ENCODE assay signal across 8 mouse cellular contexts in the genomic region with DNA sequence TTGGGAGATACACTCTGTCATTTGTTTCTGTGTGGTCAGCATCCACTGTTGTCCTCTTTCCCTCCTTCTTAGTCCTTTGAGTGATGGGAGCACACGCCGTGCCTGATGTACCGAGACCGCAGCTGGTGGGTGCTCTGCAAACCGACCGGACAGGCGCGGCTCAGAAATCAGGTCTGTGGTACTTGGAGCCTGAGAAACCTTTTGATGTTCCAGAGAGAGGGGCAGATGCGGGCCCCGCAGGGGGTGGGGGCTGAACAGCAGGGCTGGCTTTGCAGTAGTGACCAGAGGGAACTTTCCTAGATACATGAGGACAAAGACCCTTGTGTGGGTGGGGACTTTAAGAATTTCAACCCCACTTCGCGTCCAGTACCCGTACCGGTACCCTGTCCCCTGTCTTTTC. TPM values are rescaled to one million over a fixed set of nuclear protein-coding genes. Genes with fewer than 3 reads are reported as not detected.
DNase-seq lines count a peak whose midpoint lies in the region; ATAC-seq lines count a peak whose summit lies in the region.

No protein-coding gene starts in this region.

- H3K9me3 ChIP-seq in heart, embryonic 10.5 days, result no peaks in the 10 kb centered on the region
- no peaks in the 10 kb centered on the region for H3K9me3 ChIP-seq in forebrain, embryonic 16.5 days (ENCODE audit: control insufficient read depth, low read length)
- H3K9me3 ChIP-seq in midbrain, embryonic 11.5 days (ENCODE audit: control insufficient read depth, low read length), result no peaks in the 10 kb centered on the region

- no peak for DNase-seq in heart, embryonic 10.5 days (ENCODE audit: low spot score)
- no peak for DNase-seq in heart, adult 11 months
- DNase-seq in ZHBTc4 (ENCODE audit: low read depth, low spot score), result peak; percentile 32
- no peak for DNase-seq in midbrain, embryonic 11.5 days (ENCODE audit: low spot score, missing footprints)
- no peak for DNase-seq in right cerebral cortex, postnatal 14 days
- DNase-seq in yolk sac, embryonic 10.5 days (ENCODE audit: low spot score), result no peak

- H3K36me3 ChIP-seq in heart, embryonic 10.5 days, result no peaks in the 10 kb centered on the region
- H3K36me3 ChIP-seq in forebrain, embryonic 16.5 days (ENCODE audit: control insufficient read depth, insufficient read depth), result no peaks in the 10 kb centered on the region
- no peaks in the 10 kb centered on the region for H3K36me3 ChIP-seq in midbrain, embryonic 11.5 days (ENCODE audit: control insufficient read depth, insufficient read depth, low read length)

- 0 out of 2 replicates have a peak, but pooled peaks have one; percentile 6 for ATAC-seq in forebrain, embryonic 16.5 days
- peak; percentile 38 for ATAC-seq in midbrain, embryonic 11.5 days (ENCODE audit: low FRiP score)
- ATAC-seq in CD4-positive, CD25-positive, alpha-beta regulatory T cell, adult 4 months, result no peak

- WGBS in heart, embryonic 10.5 days, result 11% methylated on average over 14 of the region's 14 CpGs
- WGBS in forebrain, embryonic 16.5 days, result 12% methylated on average over 14 of the region's 14 CpGs
- 10% methylated on average over 14 of the region's 14 CpGs for WGBS in midbrain, embryonic 11.5 days

- peaks cover 24% of the 10 kb centered on the region for H3K4me1 ChIP-seq in heart, embryonic 10.5 days
- H3K4me1 ChIP-seq in forebrain, embryonic 16.5 days (replicated peaks; ENCODE audit: control insufficient read depth, insufficient read depth, low read length), result peaks cover 13% of the 10 kb centered on the region
- H3K4me1 ChIP-seq in midbrain, embryonic 11.5 days (ENCODE audit: control insufficient read depth, insufficient read depth, low read length), result peaks cover 8% of the 10 kb centered on the region

- H3K4me3 ChIP-seq in heart, embryonic 10.5 days, result peak overlapping the region; percentile 61
- H3K4me3 ChIP-seq in forebrain, embryonic 16.5 days (replicated peaks; ENCODE audit: low read length), result peak overlapping the region; percentile 43
- H3K4me3 ChIP-seq in midbrain, embryonic 11.5 days (ENCODE audit: low read depth, low read length), result peak overlapping the region; percentile 38

- peak overlapping the region; percentile 64 for H3K9ac ChIP-seq in forebrain, embryonic 16.5 days (replicated peaks; ENCODE audit: low read depth, low read length)
- H3K9ac ChIP-seq in midbrain, embryonic 11.5 days (ENCODE audit: low read length), result peak overlapping the region; percentile 57

- H3K27me3 ChIP-seq in heart, embryonic 10.5 days (ENCODE audit: insufficient read depth, poor library complexity, severe bottlenecking), result peaks cover 26% of the 10 kb centered on the region
- no peaks in the 10 kb centered on the region; the same call in 1 of the 2 replicates for H3K27me3 ChIP-seq in forebrain, embryonic 16.5 days (replicated peaks; ENCODE audit: control insufficient read depth, insufficient read depth, low read length)
- H3K27me3 ChIP-seq in midbrain, embryonic 11.5 days (ENCODE audit: control insufficient read depth, insufficient read depth, low read length), result no peaks in the 10 kb centered on the region; the same call in 1 of the 2 replicates

- 0 out of 2 replicates have a peak overlapping the region, but pooled peaks have one; percentile 38 for H3K27ac ChIP-seq in heart, embryonic 10.5 days
- no peak overlapping the region for H3K27ac ChIP-seq in forebrain, embryonic 16.5 days (ENCODE audit: low read length)
- H3K27ac ChIP-seq in midbrain, embryonic 11.5 days (ENCODE audit: low read depth, low read length), result no peak overlapping the region

- H3K4me2 ChIP-seq in forebrain, embryonic 16.5 days (ENCODE audit: low read length), result peak overlapping the region; percentile 84
- H3K4me2 ChIP-seq in midbrain, embryonic 11.5 days, result peak overlapping the region; percentile 67

RNA-seq across cellular contexts. Expression of a gene that starts 37.5 kb away (rescaled TPM):
- polyA plus RNA-seq in heart, embryonic 10.5 days (2016; fragmentation: Nextera tagmentation; extraction: Ambion mirVana), result 20.5 and 24.5 TPM in 2 replicates
- 23.5 and 25.0 TPM in 2 replicates for polyA plus RNA-seq in forebrain, embryonic 16.5 days (2015; fragmentation: Nextera tagmentation; extraction: Ambion mirVana)
- polyA plus RNA-seq in midbrain, embryonic 11.5 days (2014; fragmentation: Nextera tagmentation; extraction: Ambion mirVana), result 20.8 and 21.6 TPM in 2 replicates
- 10 to 100 TPM; 11.2 to 16.1 TPM for polyA plus RNA-seq in CD4-positive, CD25-positive, alpha-beta regulatory T cell, adult 4 months (2017; shearing (Covaris generic))

RNA-seq across cellular contexts. Expression of a gene that starts 50.4 kb away (rescaled TPM):
- 1,530 and 1,842 TPM in 2 replicates for polyA plus RNA-seq in heart, embryonic 10.5 days (2016; fragmentation: Nextera tagmentation; extraction: Ambion mirVana)
- 3,503 and 3,633 TPM in 2 replicates for polyA plus RNA-seq in forebrain, embryonic 16.5 days (2015; fragmentation: Nextera tagmentation; extraction: Ambion mirVana)
- polyA plus RNA-seq in midbrain, embryonic 11.5 days (2014; fragmentation: Nextera tagmentation; extraction: Ambion mirVana), result 3,662 and 3,728 TPM in 2 replicates
- polyA plus RNA-seq in CD4-positive, CD25-positive, alpha-beta regulatory T cell, adult 4 months (2017; shearing (Covaris generic)), result 100 to 1,000 TPM; 579 to 648 TPM
